Mouse (Mus musculus): ENCODE results near the gene Eef1akmt1. TPM values are rescaled to one million over a fixed set of nuclear protein-coding genes. Genes with fewer than 3 reads are reported as not detected.

Gene Eef1akmt1
- total and polyA plus RNA-seq, 3 experiments: 40.6 to 51.0 TPM; not detected in 1

- peak overlapping the region; percentile 21 for H3K27ac ChIP-seq (ENCODE audit: control insufficient read depth, low read depth, low read length)
Observed at GRCm38 (mm10) chr14:57546557-57547021, 24.8 kb downstream of the Eef1akmt1 start.

GRCm38 (mm10) chr14:57546131-57546530, 25.3 kb downstream of the Eef1akmt1 start:
- H3K79me2 ChIP-seq (ENCODE audit: control insufficient read depth, insufficient read depth, low read length, poor library complexity): no peaks in the 10 kb centered on the region
- H3K27ac ChIP-seq (ENCODE audit: control insufficient read depth, low read depth, low read length): peak overlapping the region; percentile 21
- H3K27me3 ChIP-seq (ENCODE audit: control insufficient read depth in 1 of 2, insufficient read depth in 2 of 2, low read length in 2 of 2): no peaks in the 10 kb centered on the region
- no peaks in the 10 kb centered on the region for H3K9me3 ChIP-seq (replicated peaks; ENCODE audit: insufficient read depth, low read length)
- peak overlapping the region; percentile 40 for H3K9ac ChIP-seq (ENCODE audit: control insufficient read depth, low read depth, low read length, poor library complexity, severe bottlenecking)
- peaks cover 0 to 13% of the 10 kb centered on the region in 2 experiments; a peak in 2 of 4 replicates for H3K36me3 ChIP-seq (ENCODE audit: control insufficient read depth in 1 of 2, insufficient read depth in 2 of 2, low read length in 2 of 2)
- peak; percentile 53 for DNase-seq (ENCODE audit: low read depth, low spot score)
- no peak for TF ChIP-seq NELFE (IDR thresholded peaks at IDR 0.05; ENCODE audit: low read depth, low read length)
- no peak for TF ChIP-seq E2F4 (IDR thresholded peaks at IDR 0.05; ENCODE audit: borderline replicate concordance, low read depth, low read length)
- TF ChIP-seq TAL1 (IDR thresholded peaks at IDR 0.05; ENCODE audit: low read length): peak; percentile 39
- H3K4me1 ChIP-seq (ENCODE audit: control insufficient read depth in 1 of 2, insufficient read depth in 2 of 2, low read length in 2 of 2): peaks cover 0 to 24% of the 10 kb centered on the region in 2 experiments; a peak in 2 of 4 replicates
- peak overlapping the region; percentile 24 to 63 for H3K4me3 ChIP-seq (ENCODE audit: control insufficient read depth in 1 of 2, insufficient read depth in 1 of 2, low read depth in 2 of 2, low read length in 2 of 2)

More at GRCm38 (mm10) chr14:57546557-57547021, 24.8 kb downstream of the Eef1akmt1 start:
- Histone ChIP-seq H3K4me3 (ENCODE audit: control insufficient read depth in 1 of 2, insufficient read depth in 1 of 2, low read depth in 2 of 2, low read length in 2 of 2) (peak overlapping the region; percentile 24 to 63), H3K27me3 (ENCODE audit: control insufficient read depth in 1 of 2, insufficient read depth in 2 of 2, low read length in 2 of 2) (no peaks in the 10 kb centered on the region), H3K4me1 (ENCODE audit: control insufficient read depth in 1 of 2, insufficient read depth in 2 of 2, low read length in 2 of 2) (peaks cover 0 to 24% of the 10 kb centered on the region in 2 experiments; a peak in 2 of 4 replicates), H3K9me3 (replicated peaks; ENCODE audit: insufficient read depth, low read length) (no peaks in the 10 kb centered on the region), H3K79me2 (ENCODE audit: control insufficient read depth, insufficient read depth, low read length, poor library complexity) (no peaks in the 10 kb centered on the region), H3K36me3 (ENCODE audit: control insufficient read depth in 1 of 2, insufficient read depth in 2 of 2, low read length in 2 of 2) (peaks cover 0 to 13% of the 10 kb centered on the region in 2 experiments; a peak in 2 of 4 replicates), H3K9ac (ENCODE audit: control insufficient read depth, low read depth, low read length, poor library complexity, severe bottlenecking) (peak overlapping the region; percentile 40)
- peak; percentile 76 for DNase-seq (ENCODE audit: low read depth, low spot score)
- no peak for TF ChIP-seq HCFC1 (IDR thresholded peaks at IDR 0.05; ENCODE audit: low read depth, low read length)
- 0 out of 2 replicates have a peak, but pooled peaks have one; percentile 36 for TF ChIP-seq MXI1 (IDR thresholded peaks at IDR 0.05; ENCODE audit: low read depth, low read length)
- no peak for TF ChIP-seq USF1 (IDR thresholded peaks at IDR 0.05; ENCODE audit: low read depth, low read length)
- peak; percentile 30; the same call in 1 of the 2 replicates for TF ChIP-seq ETS1 (IDR thresholded peaks at IDR 0.05; ENCODE audit: low read depth, low read length)
- TF ChIP-seq MYC (IDR thresholded peaks at IDR 0.05; ENCODE audit: low read depth, low read length): no peak
- TF ChIP-seq SIN3A (IDR thresholded peaks at IDR 0.05; ENCODE audit: low read length): 0 out of 2 replicates have a peak, but pooled peaks have one; percentile 26

- TF ChIP-seq MAZ (IDR thresholded peaks at IDR 0.05; ENCODE audit: low read depth, low read length) (no peak), MXI1 (IDR thresholded peaks at IDR 0.05; ENCODE audit: low read depth, low read length) (0 out of 2 replicates have a peak, but pooled peaks have one; percentile 8)
- DNase-seq (ENCODE audit: low read depth, low spot score): no peak
- Histone ChIP-seq H3K9me3 (replicated peaks; ENCODE audit: insufficient read depth, low read length) (no peaks in the 10 kb centered on the region), H3K4me1 (ENCODE audit: control insufficient read depth in 1 of 2, insufficient read depth in 2 of 2, low read length in 2 of 2) (peaks cover 0 to 24% of the 10 kb centered on the region in 2 experiments; a peak in 2 of 4 replicates), H3K79me2 (ENCODE audit: control insufficient read depth, insufficient read depth, low read length, poor library complexity) (no peaks in the 10 kb centered on the region), H3K4me3 (ENCODE audit: control insufficient read depth in 1 of 2, insufficient read depth in 1 of 2, low read depth in 2 of 2, low read length in 2 of 2) (no peak overlapping the region), H3K27me3 (ENCODE audit: control insufficient read depth in 1 of 2, insufficient read depth in 2 of 2, low read length in 2 of 2) (no peaks in the 10 kb centered on the region), H3K27ac (ENCODE audit: control insufficient read depth, low read depth, low read length) (no peak overlapping the region), H3K9ac (ENCODE audit: control insufficient read depth, low read depth, low read length, poor library complexity, severe bottlenecking) (no peak overlapping the region), H3K36me3 (ENCODE audit: control insufficient read depth in 1 of 2, insufficient read depth in 2 of 2, low read length in 2 of 2) (peaks cover 0 to 13% of the 10 kb centered on the region in 2 experiments; a peak in 2 of 4 replicates)
Observed at GRCm38 (mm10) chr14:57545526-57545925, 25.9 kb downstream of the Eef1akmt1 start.
